Mouse (Mus musculus): ENCODE results near the gene Cxcl17. TPM values are rescaled to one million over a fixed set of nuclear protein-coding genes. Genes with fewer than 3 reads are reported as not detected.
"Not testable (repeated sequence)": the region's sequence is repeated elsewhere in the genome, so short reads cannot be mapped to it uniquely, and the experiment has no call there.

Cxcl17 gene
- polyA plus RNA-seq (2012; fragmentation: generic; extraction: Trizol), result 0.06 TPM

GRCm38 (mm10) chr7:25412833-25413441, at the start of gene Cxcl17:
TSS of gene Cxcl17 (minus strand) at chr7:25412886.
- Histone ChIP-seq H3K27me3 (ENCODE audit: control insufficient read depth, insufficient read depth, insufficient read length) (no peaks in the 10 kb centered on the region), H3K36me3 (ENCODE audit: control insufficient read depth, insufficient read depth) (no peaks in the 10 kb centered on the region), H3ac (ENCODE audit: control insufficient read depth, insufficient read length) (no peak within 1 kb of the TSS), H3K4me3 (no peak within 1 kb of the TSS), H3K79me2 (ENCODE audit: control insufficient read depth, insufficient read depth) (no peaks in the 10 kb centered on the region), H3K4me2 (ENCODE audit: low read depth) (no peak within 1 kb of the TSS)
- no peak for TF ChIP-seq E2F4 (IDR thresholded peaks at IDR 0.05; ENCODE audit: insufficient read depth)
- no peak for TF ChIP-seq TCF3 (IDR thresholded peaks at IDR 0.05; ENCODE audit: insufficient read length, low read depth)
- no peak for TF ChIP-seq CEBPB (IDR thresholded peaks at IDR 0.05; ENCODE audit: insufficient read depth, poor library complexity, severe bottlenecking)
- TF ChIP-seq MYOG (IDR thresholded peaks at IDR 0.05; ENCODE audit: control insufficient read depth in 1 of 3, insufficient read depth in 1 of 3, insufficient read length in 2 of 3, low read depth in 2 of 3), result peak in 2 of 3 experiments; percentile 5 to 45
- peak in 1 of 3 experiments; percentile 3 for TF ChIP-seq MYOD1 (IDR thresholded peaks at IDR 0.05; ENCODE audit: control insufficient read depth in 1 of 3, insufficient read length in 2 of 3, low read depth in 2 of 3)
- no peak for TF ChIP-seq POLR2A (IDR thresholded peaks at IDR 0.05; ENCODE audit: insufficient read length, low read depth)

DNA sequence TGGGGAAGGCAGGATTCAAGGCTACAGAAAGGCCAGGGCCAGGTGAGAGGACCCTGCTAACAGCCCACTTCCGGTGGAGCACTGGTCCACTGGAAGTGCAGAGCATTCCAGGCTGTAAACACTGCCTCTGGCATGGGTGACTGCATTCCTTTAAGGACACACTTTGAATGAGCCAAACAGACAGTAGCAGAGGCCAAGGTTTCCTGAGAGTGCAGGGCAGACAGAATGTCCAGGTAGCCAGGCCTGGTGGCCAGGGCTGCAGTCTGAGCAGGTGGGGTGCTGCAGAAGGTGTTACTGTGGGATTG, 49.3 kb upstream of the Cxcl17 start:
- not testable (repeated sequence) for H3K4me2 ChIP-seq (ENCODE audit: low read depth); H3K79me2 ChIP-seq (ENCODE audit: control insufficient read depth, insufficient read depth); H3K27me3 ChIP-seq (ENCODE audit: control insufficient read depth, insufficient read depth, insufficient read length); H3K36me3 ChIP-seq (ENCODE audit: control insufficient read depth, insufficient read depth); H3ac ChIP-seq (ENCODE audit: control insufficient read depth, insufficient read length); H3K4me3 ChIP-seq

DNA sequence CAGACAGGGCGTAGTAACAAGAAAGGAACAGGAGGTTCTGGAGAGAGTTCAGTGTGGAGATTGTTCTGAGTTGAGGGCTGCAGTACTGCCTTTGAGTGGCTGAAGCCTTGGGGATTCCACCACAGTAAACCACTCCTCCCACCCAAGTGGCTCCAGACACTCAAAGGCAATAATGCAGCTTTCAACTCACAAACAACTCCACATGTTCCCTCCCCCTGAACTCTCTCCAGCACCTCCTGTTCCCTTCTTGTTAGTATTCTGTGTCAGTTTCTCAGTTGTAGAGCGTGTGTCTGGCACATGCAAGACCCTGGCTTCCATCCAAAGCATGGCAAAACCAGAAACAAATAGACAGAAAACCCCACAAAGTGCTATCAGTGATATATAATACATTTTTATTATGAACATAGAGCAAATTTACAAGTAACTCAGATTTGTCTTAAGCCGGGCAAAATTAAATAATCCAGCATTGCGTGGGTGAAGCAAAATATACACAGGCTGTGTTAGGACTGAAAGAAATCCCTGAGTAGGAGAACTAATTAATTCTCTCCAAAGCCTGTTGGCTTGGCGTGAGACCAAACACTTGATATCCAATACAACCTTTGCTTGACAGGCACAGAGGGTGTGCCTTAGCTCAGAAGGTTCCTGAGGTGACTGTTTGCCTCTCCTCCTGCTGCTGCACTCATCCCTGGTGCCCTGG, 48.8 kb upstream of the Cxcl17 start:
- not testable (repeated sequence) for H3K79me2 ChIP-seq (ENCODE audit: control insufficient read depth, insufficient read depth); H3K4me2 ChIP-seq (ENCODE audit: low read depth); H3ac ChIP-seq (ENCODE audit: control insufficient read depth, insufficient read length); H3K36me3 ChIP-seq (ENCODE audit: control insufficient read depth, insufficient read depth); H3K27me3 ChIP-seq (ENCODE audit: control insufficient read depth, insufficient read depth, insufficient read length); H3K4me3 ChIP-seq

DNA sequence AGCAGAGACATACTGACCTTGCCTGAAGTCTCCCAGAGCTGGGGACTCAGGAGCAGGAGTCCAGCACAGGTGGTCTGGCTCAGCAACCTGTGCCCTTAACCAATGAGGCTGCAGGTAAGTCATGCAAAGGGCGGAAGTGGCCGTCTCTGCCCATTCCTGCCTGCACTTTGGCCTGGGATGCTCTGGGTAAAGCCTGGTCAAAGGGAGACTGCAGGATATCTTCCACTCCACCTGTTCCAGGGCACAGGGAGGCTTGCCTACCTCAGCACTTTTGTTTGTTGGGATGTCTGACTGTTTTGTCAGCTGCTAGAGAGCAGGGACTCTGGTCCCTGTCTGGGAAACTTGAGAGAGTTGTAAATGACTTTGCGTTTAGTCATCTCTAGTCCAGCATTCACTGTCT, 39.4 kb upstream of the Cxcl17 start:
- no peaks in the 10 kb centered on the region for H3K36me3 ChIP-seq (ENCODE audit: control insufficient read depth, insufficient read depth)
- no peak overlapping the region for H3K4me2 ChIP-seq (ENCODE audit: low read depth)
- no peaks in the 10 kb centered on the region for H3K27me3 ChIP-seq (ENCODE audit: control insufficient read depth, insufficient read depth, insufficient read length)
- H3ac ChIP-seq (ENCODE audit: control insufficient read depth, insufficient read length), result no peak overlapping the region
- H3K79me2 ChIP-seq (ENCODE audit: control insufficient read depth, insufficient read depth), result no peaks in the 10 kb centered on the region
- TF ChIP-seq MYOD1 (IDR thresholded peaks at IDR 0.05; ENCODE audit: control insufficient read depth in 1 of 3, insufficient read length in 2 of 3, low read depth in 2 of 3), result peak in 2 of 3 experiments; percentile 20 to 43
- no peak for TF ChIP-seq POLR2A (IDR thresholded peaks at IDR 0.05; ENCODE audit: insufficient read length, low read depth)
- H3K4me3 ChIP-seq, result no peak overlapping the region

GRCm38 (mm10) chr7:25449913-25450890, 37.5 kb upstream of the Cxcl17 start:
- no peaks in the 10 kb centered on the region for H3K79me2 ChIP-seq (ENCODE audit: control insufficient read depth, insufficient read depth)
- TF ChIP-seq POLR2A (IDR thresholded peaks at IDR 0.05; ENCODE audit: insufficient read length, low read depth), result no peak
- TF ChIP-seq MYOG (IDR thresholded peaks at IDR 0.05; ENCODE audit: control insufficient read depth in 1 of 3, insufficient read depth in 1 of 3, insufficient read length in 2 of 3, low read depth in 2 of 3), result no peak
- TF ChIP-seq SRF (IDR thresholded peaks at IDR 0.05; ENCODE audit: control insufficient read depth, insufficient read length, low read depth), result no peak
- no peak for TF ChIP-seq CEBPB (IDR thresholded peaks at IDR 0.05; ENCODE audit: insufficient read depth, poor library complexity, severe bottlenecking)
- no peak for TF ChIP-seq MYOD1 (IDR thresholded peaks at IDR 0.05; ENCODE audit: control insufficient read depth in 1 of 3, insufficient read length in 2 of 3, low read depth in 2 of 3)
- no peak overlapping the region for H3ac ChIP-seq (ENCODE audit: control insufficient read depth, insufficient read length)
- H3K4me2 ChIP-seq (ENCODE audit: low read depth), result no peak overlapping the region
- no peaks in the 10 kb centered on the region for H3K36me3 ChIP-seq (ENCODE audit: control insufficient read depth, insufficient read depth)
- no peaks in the 10 kb centered on the region for H3K27me3 ChIP-seq (ENCODE audit: control insufficient read depth, insufficient read depth, insufficient read length)
- H3K4me3 ChIP-seq, result no peak overlapping the region

GRCm38 (mm10) chr7:25440816-25441153, 28.1 kb upstream of the Cxcl17 start:
- Histone ChIP-seq H3K27me3 (ENCODE audit: control insufficient read depth, insufficient read depth, insufficient read length) (peaks cover 8% of the 10 kb centered on the region), H3K36me3 (ENCODE audit: control insufficient read depth, insufficient read depth) (no peaks in the 10 kb centered on the region), H3K4me3 (no peak overlapping the region), H3K4me2 (ENCODE audit: low read depth) (no peak overlapping the region), H3K79me2 (ENCODE audit: control insufficient read depth, insufficient read depth) (no peaks in the 10 kb centered on the region), H3ac (ENCODE audit: control insufficient read depth, insufficient read length) (no peak overlapping the region)
- TF ChIP-seq CEBPB (IDR thresholded peaks at IDR 0.05; ENCODE audit: insufficient read depth, poor library complexity, severe bottlenecking), result no peak
- TF ChIP-seq POLR2A (IDR thresholded peaks at IDR 0.05; ENCODE audit: insufficient read length, low read depth), result no peak
- no peak for TF ChIP-seq TCF3 (IDR thresholded peaks at IDR 0.05; ENCODE audit: insufficient read length, low read depth)
- TF ChIP-seq E2F4 (IDR thresholded peaks at IDR 0.05; ENCODE audit: insufficient read depth), result no peak
- no peak for TF ChIP-seq MYOG (IDR thresholded peaks at IDR 0.05; ENCODE audit: control insufficient read depth in 1 of 3, insufficient read depth in 1 of 3, insufficient read length in 2 of 3, low read depth in 2 of 3)
- no peak for TF ChIP-seq USF1 (IDR thresholded peaks at IDR 0.05; ENCODE audit: low read depth)
